ENCODE assay signal across 17 mouse cellular contexts in the genomic region with DNA sequence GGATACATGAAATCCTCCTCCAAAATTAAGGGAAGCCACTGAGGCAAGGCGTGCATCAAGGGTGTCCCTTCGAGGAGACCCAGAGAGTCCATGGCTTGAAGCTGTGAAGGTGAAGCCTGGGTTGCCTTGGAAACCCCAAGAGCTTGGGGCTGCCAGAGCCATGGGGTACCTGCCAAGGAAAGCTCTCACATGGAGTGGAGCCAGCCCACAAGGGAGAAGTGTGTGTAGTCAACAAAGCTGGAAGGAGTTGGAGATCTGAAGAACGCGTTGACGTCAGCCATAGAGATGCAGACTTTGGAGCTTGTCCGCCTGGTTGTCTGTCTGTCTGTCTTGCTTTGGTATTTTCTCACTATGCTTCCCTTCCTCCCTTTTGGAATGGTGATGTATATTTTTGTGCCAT. TPM values are rescaled to one million over a fixed set of nuclear protein-coding genes. Genes with fewer than 3 reads are reported as not detected.
DNase-seq lines count a peak whose midpoint lies in the region; ATAC-seq lines count a peak whose summit lies in the region.
"Had no signal": no experiment of that assay in that cellular context is flagged by ENCODE, and none has a peak within 500 bp of the region (broad histone marks: within the 10 kb centered on the region; RNA-seq: fewer than 3 reads in every experiment).

No protein-coding gene starts in this region.

- peak; percentile 61 for DNase-seq in adrenal gland, postnatal 14 days
- DNase-seq in adrenal gland, postnatal 4 days (ENCODE audit: low spot score in 2 of 2) = no peak
- DNase-seq in lung, adult 18-20 months = peak; percentile 59 to 70
- DNase-seq in lung, postnatal 14 days = no peak
- peak; percentile 16 for DNase-seq in lung, postnatal 10 days
- no peak for DNase-seq in neural tube, embryonic 10.5 days (ENCODE audit: extremely low spot score, low spot score)
- DNase-seq: cerebellum, adult 11 months; gastrocnemius, postnatal 25 days; heart, postnatal 14 days; layer of hippocampus, postnatal 36 days; liver, embryonic 13.5 days; spleen, adult 18-20 months had no signal

- ATAC-seq in granulocyte monocyte progenitor cell, adult 5-6 weeks (replicated peaks; ENCODE audit: poor library complexity, severe bottlenecking) = no peak
- ATAC-seq: intestine, embryonic 16.5 days had no signal

RNA-seq across cellular contexts. Expression of a gene that starts 14.0 kb away (rescaled TPM):
- total RNA-seq in adrenal gland, postnatal 14 days (2021) = 3.1 and 3.6 TPM in 2 replicates
- total RNA-seq in adrenal gland, postnatal 4 days (2021) = 1 to 10 TPM; 1.7 to 3.3 TPM
- not detected in 2 replicates for total RNA-seq in granulocyte monocyte progenitor cell, adult 5-6 weeks (2014; fragmentation: Nextera tagmentation)
- not detected in 2 replicates for total RNA-seq in granulocyte monocyte progenitor cell, adult 5-6 weeks (2017)
- total RNA-seq: CH12.LX; common myeloid progenitor, adult 5-6 weeks; neutrophil, adult 5-6 weeks had no signal

RNA-seq across cellular contexts. Expression of a gene that starts 16.1 kb away (rescaled TPM):
- total RNA-seq in adrenal gland, postnatal 14 days (2021) = 0.08 TPM in 1 of 2 replicates, not detected in the other
- total RNA-seq in adrenal gland, postnatal 4 days (2021) = under 1 TPM; 0.14 to 0.20 TPM
- not detected in 2 replicates for total RNA-seq in granulocyte monocyte progenitor cell, adult 5-6 weeks (2014; fragmentation: Nextera tagmentation)
- total RNA-seq in granulocyte monocyte progenitor cell, adult 5-6 weeks (2017) = 0.04 TPM in 1 of 2 replicates, not detected in the other
- total RNA-seq: CH12.LX; common myeloid progenitor, adult 5-6 weeks; layer of hippocampus, postnatal 36 days; neutrophil, adult 5-6 weeks had no signal

RNA-seq across cellular contexts. Expression of a gene that starts 24.3 kb away (rescaled TPM):
- not detected in 2 replicates for total RNA-seq in adrenal gland, postnatal 14 days (2021)
- total RNA-seq in adrenal gland, postnatal 4 days (2021) = not detected
- not detected in 2 replicates for total RNA-seq in granulocyte monocyte progenitor cell, adult 5-6 weeks (2014; fragmentation: Nextera tagmentation)
- not detected in 2 replicates for total RNA-seq in granulocyte monocyte progenitor cell, adult 5-6 weeks (2017)
- total RNA-seq: CH12.LX; common myeloid progenitor, adult 5-6 weeks; gastrocnemius, postnatal 25 days; heart, postnatal 14 days; layer of hippocampus, postnatal 36 days; neutrophil, adult 5-6 weeks had no signal

Comparison
In these comparisons a context has a peak if more than half of its experiments do, and no peak if none do; other contexts are left out.
1. DNase-seq: peak in adrenal gland, postnatal 14 days (single experiment), lung, adult 18-20 months (2 of 2) and lung, postnatal 10 days (single experiment); none in adrenal gland, postnatal 4 days (0 of 2), lung, postnatal 14 days (single experiment) and neural tube, embryonic 10.5 days (single experiment).